Mouse (Mus musculus): ENCODE results near the gene Gm20388.

DNA sequence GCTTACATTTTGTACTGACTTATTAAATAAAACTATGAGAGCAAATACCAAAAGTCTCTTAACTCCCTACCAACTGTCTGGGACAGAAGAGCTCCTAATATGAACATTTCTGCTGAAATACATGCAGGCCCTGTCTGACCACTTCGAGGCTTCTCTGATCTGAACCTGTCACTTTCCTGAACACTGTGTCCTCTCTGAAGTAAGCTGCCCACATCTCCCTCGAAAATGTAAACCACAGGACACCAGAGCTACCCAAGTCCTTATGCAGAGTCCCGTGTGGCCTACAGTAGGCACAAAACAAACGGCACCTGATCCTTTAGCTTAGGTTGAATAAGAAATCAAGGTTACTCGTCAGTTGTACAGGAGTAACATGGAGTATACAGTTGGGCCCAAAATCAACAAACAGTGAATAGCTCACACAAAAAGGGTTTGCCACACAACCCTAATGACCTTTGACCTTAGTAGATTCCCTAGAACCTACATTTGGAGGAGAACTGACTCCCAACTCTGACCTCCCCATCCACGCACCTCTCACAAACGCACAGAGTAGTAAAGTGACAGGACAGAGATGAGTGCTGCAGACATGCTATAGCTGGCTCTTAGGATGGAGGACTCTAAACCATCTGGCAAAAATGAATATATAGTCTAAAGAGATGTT is 3120.8 kb downstream of the Gm20388 start:
- no peak for TF ChIP-seq POLR2A (IDR thresholded peaks at IDR 0.05; ENCODE audit: low read depth, low read length)
- no peak for TF ChIP-seq CTCF (conservative IDR thresholded peaks at IDR 0.05; ENCODE audit: insufficient read depth, insufficient read length, low read depth, low read length)

Measured in kidney, adult 2 months (tissue).